Mouse (Mus musculus): ENCODE results near the gene Gm10800. TPM values are rescaled to one million over a fixed set of nuclear protein-coding genes. Genes with fewer than 3 reads are reported as not detected.
"Not testable (repeated sequence)": the region's sequence is repeated elsewhere in the genome, so short reads cannot be mapped to it uniquely, and the experiment has no call there.

Gm10800 gene
- total RNA-seq (2022) = under 1 TPM in 1 of 4 experiments, not detected in 3; 0.51 TPM

DNA sequence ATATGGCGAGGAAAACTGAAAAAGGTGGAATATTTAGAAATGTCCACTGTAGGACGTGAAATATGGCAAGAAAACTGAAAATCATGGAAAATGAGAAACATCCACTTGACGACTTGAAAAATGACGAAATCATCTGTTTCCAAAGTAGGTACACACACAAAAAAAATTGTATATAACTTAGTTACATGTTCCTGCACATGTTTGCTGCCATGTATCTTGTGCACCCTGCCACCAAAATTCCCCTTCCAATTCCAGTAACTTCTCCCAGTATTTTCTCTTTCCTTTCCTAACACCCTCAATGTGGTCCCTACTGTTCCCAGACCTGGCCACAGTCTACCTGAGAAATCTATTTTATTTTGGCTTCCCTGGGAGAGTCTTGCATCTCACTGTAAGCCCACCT, at the start of gene Gm10800:
Gene Gm10800 (minus strand): TSS at position 101 of the 400 bp plus-strand sequence.
- not testable (repeated sequence) for DNase-seq (ENCODE audit: low spot score in 2 of 2)

DNA sequence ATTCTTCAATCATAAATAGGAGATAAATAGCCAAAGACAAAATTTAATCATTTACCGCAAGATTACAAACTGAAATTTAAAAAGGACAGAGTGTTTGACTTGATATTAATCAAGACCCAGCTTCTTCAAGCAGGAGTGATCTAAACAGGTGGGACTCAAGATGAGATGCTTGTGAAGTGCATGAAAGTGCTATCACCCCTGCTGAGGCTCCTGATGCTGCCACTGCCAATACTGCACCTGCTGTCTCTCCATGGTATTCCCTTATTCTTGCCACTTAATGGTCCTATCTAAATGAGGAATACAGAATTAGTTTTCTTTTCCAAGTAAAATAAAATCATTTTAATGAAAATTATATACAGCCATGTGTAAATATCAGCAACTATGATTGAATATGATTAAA, 30.4 kb upstream of the Gm10800 start:
- DNase-seq (ENCODE audit: low spot score in 2 of 2) = no peak

DNA sequence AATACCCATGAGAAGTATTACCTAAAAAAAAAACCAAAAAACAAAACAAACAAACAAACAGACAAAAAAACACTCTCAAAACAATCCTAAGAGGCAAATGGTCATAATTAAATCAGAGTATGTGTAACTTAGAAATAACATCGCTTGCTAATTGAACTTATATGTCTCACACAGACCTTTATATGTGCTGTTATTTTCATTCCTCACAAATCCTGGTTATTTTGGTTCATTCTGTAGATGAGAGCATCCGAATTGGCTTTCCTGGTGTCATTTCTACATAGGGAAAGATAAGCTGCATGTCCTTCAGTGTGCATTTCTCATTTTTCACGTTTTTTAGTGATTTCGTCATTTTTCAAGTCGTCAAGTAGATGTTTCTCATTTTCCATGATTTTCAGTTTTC, 5.2 kb downstream of the Gm10800 start, which contains the start of gene Gm10801:
Gene Gm10801 (plus strand): TSS at position 301 of the 400 bp plus-strand sequence.
- not testable (repeated sequence) for DNase-seq (ENCODE audit: low spot score in 2 of 2)

Other genes starting within 250 kb of the Gm10800 start
- not detected for gene Gm10801, start 5.1 kb downstream of the Gm10800 start, total RNA-seq (2022)

Data from gastrocnemius, adult 8-10 months (tissue).